Mouse (Mus musculus) heart, adult 18-20 months (tissue): ENCODE results near the gene Stx2. TPM values are rescaled to one million over a fixed set of nuclear protein-coding genes. Genes with fewer than 3 reads are reported as not detected.

Experiments
- DNase-seq, 2 experiments: peaks; one replicate each; pipeline ENCODE4 v3.0.0; 2021 to 2022; ENCODE audit warnings: mixed read lengths in 1 of 2
- total RNA-seq, 2 experiments: library from RNA; stranded (reverse); gene quantifications; 2 replicates each; pipeline ENCODE4 v1.2.3; 2021

Stx2 gene
- total RNA-seq, 2 experiments from 2014 or later: 10.5 to 13.4 TPM

DNA sequence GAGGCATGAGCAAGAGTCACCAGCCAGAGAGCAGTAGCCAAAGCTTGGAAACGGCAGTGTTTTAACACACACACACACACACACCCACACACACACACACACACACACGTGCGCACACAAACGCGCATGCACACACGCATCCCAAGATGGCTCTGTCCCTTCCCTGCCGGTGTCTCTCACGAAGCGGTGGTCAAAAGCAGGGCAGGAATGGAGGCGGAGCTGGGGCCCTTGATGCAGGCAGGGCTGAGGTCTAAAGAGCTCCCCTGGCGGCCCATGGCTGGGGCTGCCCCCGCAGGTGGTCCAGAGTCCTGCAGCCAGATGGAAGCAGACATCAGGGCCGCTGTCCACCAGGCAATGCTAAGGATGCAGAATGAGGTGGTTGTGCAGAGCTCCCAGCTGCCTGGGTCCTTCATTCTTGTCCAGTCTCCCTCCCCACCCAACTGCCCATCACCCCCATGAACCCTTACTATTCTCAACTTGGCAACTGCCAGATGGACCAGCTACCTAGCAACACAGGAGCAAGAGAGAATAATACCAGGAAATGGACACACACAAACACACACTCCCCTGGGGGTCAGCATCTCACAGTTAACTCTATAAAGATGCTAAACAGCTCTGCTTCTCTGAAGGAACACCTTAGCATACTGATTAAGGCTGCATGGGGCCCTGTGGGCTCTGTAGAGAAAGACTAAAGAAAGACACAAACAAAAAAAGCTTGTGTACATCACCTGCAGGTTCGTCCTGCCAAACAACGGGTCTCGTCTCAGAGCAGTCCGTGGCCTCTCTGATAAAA is 54.9 kb downstream of the Stx2 start, which contains the start of gene Rimbp2:
Rimbp2 (minus strand) TSS at position 209 of the 793 bp plus-strand sequence.
- DNase-seq: no peak

- DNase-seq: no peak
Observed at GRCm38 (mm10) chr5:128952291-128953195, 55.8 kb downstream of the Stx2 start.

DNA sequence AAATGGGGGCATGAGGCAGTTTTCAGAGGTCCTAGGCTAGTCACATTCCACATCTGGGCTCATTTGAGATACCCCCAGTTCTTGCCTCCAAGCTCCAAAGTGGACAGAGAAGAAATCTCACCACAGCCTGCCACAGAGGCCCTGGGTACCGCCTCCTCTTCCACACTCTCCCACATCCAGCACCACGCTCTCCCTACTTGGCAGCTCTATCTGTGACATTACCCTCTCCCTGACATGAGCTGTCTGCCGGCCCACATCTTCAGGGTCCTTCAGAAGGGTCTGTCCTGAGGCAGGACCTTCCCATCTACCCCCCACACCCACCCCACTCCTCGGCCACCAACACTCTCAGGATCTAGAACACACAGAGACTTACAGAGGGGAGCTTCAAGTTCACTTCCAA is 56.9 kb downstream of the Stx2 start:
- no peak for DNase-seq

DNA sequence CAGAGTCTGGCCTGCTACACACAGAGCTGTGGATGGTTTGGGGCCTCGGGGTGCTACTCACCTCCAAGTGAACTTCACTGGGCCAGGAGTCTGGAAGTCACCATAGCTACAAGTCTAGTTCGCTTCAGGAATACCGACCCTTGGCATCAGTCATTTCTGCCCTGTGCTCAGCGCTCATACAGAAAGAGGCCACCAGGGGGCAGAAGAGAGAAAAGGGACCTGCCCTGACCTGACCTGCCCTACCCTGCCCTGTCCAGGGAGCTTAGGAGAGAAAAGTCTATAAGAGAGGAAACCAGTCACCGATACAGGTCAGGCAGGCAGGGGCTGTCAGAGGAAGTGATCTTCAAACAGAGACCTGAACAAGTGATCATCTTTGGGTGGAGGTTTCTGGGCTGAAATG is 61.3 kb downstream of the Stx2 start:
- peak in 1 of 2 experiments; percentile 28 for DNase-seq

GRCm38 (mm10) chr5:128940436-128940835 is 67.9 kb downstream of the Stx2 start:
- DNase-seq: no peak

GRCm38 (mm10) chr5:128935359-128935899 is 72.9 kb downstream of the Stx2 start:
- DNase-seq: peak; percentile 71 to 82

Other genes starting within 250 kb of the Stx2 start
- gene Rimbp2, start 55.1 kb downstream of the Stx2 start, total RNA-seq: not detected
- gene Ran, start 11.5 kb upstream of the Stx2 start, total RNA-seq: 100 to 1,000 TPM in 1 of 2 experiments, 10 to 100 TPM in 1; 99.7 to 125 TPM
- 1 to 10 TPM; 3.4 to 4.3 TPM for gene Adgrd1, start 88.2 kb upstream of the Stx2 start, total RNA-seq